Mouse (Mus musculus) ES-E14 (cell line): ENCODE measurements at regions not wholly inside any gene's neighbourhood (a gene's known extent, or its start where the extent isn't known, plus 50 kb on each side); places are given as distances from the start of the nearest gene placed in this dataset.

Source experiments
- DNase-seq: peaks from one replicate; pipeline ENCODE4 v3.0.0-alpha.2; 2013; ENCODE audit warnings: low read depth, low spot score
- H3K27ac ChIP-seq: 2 replicates; pipeline ENCODE4 v1.5.1; 2012; ENCODE audit warnings: low read depth, mild to moderate bottlenecking, low read length, moderate library complexity, mixed read lengths; ENCODE audit not compliant: poor library complexity, insufficient read depth, severe bottlenecking
- H3K36me3 ChIP-seq: 2 replicates; pipeline ENCODE4 v1.6.1; 2012; ENCODE audit warnings: mild to moderate bottlenecking, low read length, moderate library complexity, mixed read lengths; ENCODE audit not compliant: control insufficient read depth, poor library complexity, insufficient read depth, severe bottlenecking
- H3K4me1 ChIP-seq, 2 experiments: fragments of 150-350 bp in 1 of 2; sonication (generic) in 1 of 2; 2 replicates each; pipeline ENCODE4 v1.6.1; 2012; ENCODE audit warnings: low read length in 2 of 2, mild to moderate bottlenecking in 1 of 2, mixed read lengths in 1 of 2; ENCODE audit not compliant: control insufficient read depth in 2 of 2, insufficient read depth in 2 of 2, poor library complexity in 1 of 2
- H3K4me3 ChIP-seq, 2 experiments: fragments of 150-350 bp in 1 of 2; sonication (generic) in 1 of 2; 2 replicates each; pipeline ENCODE4 v1.5.1; 2012; ENCODE audit warnings: low read length in 2 of 2, low read depth in 1 of 2, mild to moderate bottlenecking in 1 of 2, mixed read lengths in 1 of 2; ENCODE audit not compliant: insufficient read depth in 1 of 2, poor library complexity in 1 of 2, severe bottlenecking in 1 of 2
- H3K9ac ChIP-seq: 2 replicates; pipeline ENCODE4 v1.6.1; 2012; ENCODE audit warnings: low read depth, mild to moderate bottlenecking, low read length, mixed read lengths; ENCODE audit not compliant: poor library complexity, insufficient read depth, severe bottlenecking
- H3K9me3 ChIP-seq: fragments of 150-350 bp; sonication (generic); 2 replicates; pipeline ENCODE4 v1.6.1; 2012; ENCODE audit warnings: low read depth, mild to moderate bottlenecking, low read length; ENCODE audit not compliant: control insufficient read depth, insufficient read depth
- CHD2 ChIP-seq: IDR thresholded peaks from 2 replicates; pipeline ENCODE4 v1.6.1; 2014; ENCODE audit warnings: mild to moderate bottlenecking, low read depth, low read length, inconsistent platforms
- HCFC1 ChIP-seq: IDR thresholded peaks from 2 replicates; pipeline ENCODE4 v1.6.1; 2012; ENCODE audit warnings: low read length, inconsistent platforms, borderline replicate concordance; ENCODE audit not compliant: insufficient read depth
- MAFK ChIP-seq: IDR thresholded peaks from 2 replicates; pipeline ENCODE4 v1.6.1; 2014; ENCODE audit warnings: mild to moderate bottlenecking, low read depth, low read length, inconsistent platforms; ENCODE audit not compliant: insufficient read depth
- ZC3H11A ChIP-seq: IDR thresholded peaks from 2 replicates; pipeline ENCODE4 v1.6.1; 2012; ENCODE audit warnings: low read depth, mild to moderate bottlenecking, inconsistent platforms, low read length, borderline replicate concordance
- ZNF384 ChIP-seq: IDR thresholded peaks from 2 replicates; pipeline ENCODE4 v1.6.1; 2012; ENCODE audit warnings: low read depth, low read length, inconsistent platforms
- in situ Hi-C, 2 experiments: fragments of 600-800 bp; cut with MboI; formaldehyde crosslinking; loops; one replicate each; pipeline ENCODE4 v1.15.1; 2025; ENCODE audit warnings: low sequenced_read_pairs in 2 of 2, inconsistent platforms in 1 of 2; ENCODE audit not compliant: unreplicated experiment in 2 of 2

GRCm38 (mm10) chr1:55914284-55914683, 508.6 kb downstream of the Plcl1 start:
- in situ Hi-C loops, result no loop called here
- Histone ChIP-seq H3K4me3 (no peak overlapping the region), H3K9me3 (no peaks in the 10 kb centered on the region), H3K27ac (no peak overlapping the region), H3K9ac (no peak overlapping the region), H3K4me1 (no peaks in the 10 kb centered on the region), H3K36me3 (no peaks in the 10 kb centered on the region)
- no peak for TF ChIP-seq HCFC1
- TF ChIP-seq ZC3H11A, result no peak
- no peak for TF ChIP-seq MAFK
- TF ChIP-seq ZNF384, result no peak
- TF ChIP-seq CHD2, result no peak
- no peak for DNase-seq

- Histone ChIP-seq H3K36me3 (no peaks in the 10 kb centered on the region), H3K9ac (no peak overlapping the region), H3K9me3 (no peaks in the 10 kb centered on the region), H3K4me1 (no peaks in the 10 kb centered on the region), H3K4me3 (no peak overlapping the region), H3K27ac (no peak overlapping the region)
- in situ Hi-C loops, result no loop called here
- no peak for DNase-seq
- TF ChIP-seq MAFK (no peak), ZNF384 (no peak), CHD2 (no peak), ZC3H11A (no peak), HCFC1 (no peak)
Measured at GRCm38 (mm10) chr1:55915940-55916339, 510.2 kb downstream of the Plcl1 start.

- no peaks in the 10 kb centered on the region for H3K4me1 ChIP-seq
- DNase-seq, result no peak
- no peaks in the 10 kb centered on the region for H3K36me3 ChIP-seq
Measured at GRCm38 (mm10) chr1:55919516-55919915, 513.8 kb downstream of the Plcl1 start.

GRCm38 (mm10) chr1:55946786-55947549, 541.2 kb downstream of the Plcl1 start:
- in situ Hi-C loops, result no loop called here
- no peak overlapping the region for H3K4me3 ChIP-seq
- no peak overlapping the region for H3K9ac ChIP-seq
- no peaks in the 10 kb centered on the region for H3K36me3 ChIP-seq
- H3K27ac ChIP-seq, result no peak overlapping the region
- DNase-seq, result no peak
- TF ChIP-seq ZNF384, result no peak
- TF ChIP-seq HCFC1, result no peak
- no peak for TF ChIP-seq MAFK
- no peak for TF ChIP-seq ZC3H11A
- TF ChIP-seq CHD2, result no peak
- H3K4me1 ChIP-seq, result no peaks in the 10 kb centered on the region
- no peaks in the 10 kb centered on the region for H3K9me3 ChIP-seq

More at GRCm38 (mm10) chr1:55919516-55919915, 513.8 kb downstream of the Plcl1 start:
- TF ChIP-seq CHD2, result no peak
- no peak overlapping the region for H3K9ac ChIP-seq
- H3K27ac ChIP-seq, result no peak overlapping the region
- H3K4me3 ChIP-seq, result no peak overlapping the region
- H3K9me3 ChIP-seq, result no peaks in the 10 kb centered on the region
- in situ Hi-C loops, result no loop called here
